Mouse (Mus musculus) Muller cell, postnatal 12 days (primary cell): ENCODE data around the gene Bcl2l10.

Experiments
- DNase-seq: peaks from one replicate; pipeline ENCODE4 v3.0.0-alpha.2; 2015; ENCODE audit errors: inconsistent ontology term

Gene Bcl2l10

GRCm38 (mm10) chr9:75347458-75347857 lies at the start of gene Bcl2l10:
TSS of gene Bcl2l10 (plus strand) at chr9:75347758.
- DNase-seq, result no peak

- DNase-seq, result no peak
These were observed 48.2 kb upstream of the Bcl2l10 start for GRCm38 (mm10) chr9:75299342-75299741.

GRCm38 (mm10) chr9:75303033-75303432 lies 44.5 kb upstream of the Bcl2l10 start:
- no peak for DNase-seq

GRCm38 (mm10) chr9:75303701-75304261 lies 43.8 kb upstream of the Bcl2l10 start:
- DNase-seq, result no peak

- no peak for DNase-seq
These were observed 43.3 kb upstream of the Bcl2l10 start for GRCm38 (mm10) chr9:75304286-75304685.

- no peak for DNase-seq
These were observed 41.2 kb upstream of the Bcl2l10 start, which contains the start of gene Gnb5 for GRCm38 (mm10) chr9:75306126-75306898. TSS of gene Gnb5 (plus strand) at chr9:75306288.

GRCm38 (mm10) chr9:75307015-75307414 lies 40.5 kb upstream of the Bcl2l10 start:
- no peak for DNase-seq

GRCm38 (mm10) chr9:75308621-75309020 lies 38.9 kb upstream of the Bcl2l10 start:
- DNase-seq, result no peak

GRCm38 (mm10) chr9:75312008-75312407 lies 35.5 kb upstream of the Bcl2l10 start:
- peak; percentile 42 for DNase-seq

GRCm38 (mm10) chr9:75313138-75313831 lies 34.3 kb upstream of the Bcl2l10 start:
- DNase-seq, result peak; percentile 60

GRCm38 (mm10) chr9:75313832-75314516 lies 33.6 kb upstream of the Bcl2l10 start:
- peak; percentile 92 for DNase-seq

- peak; percentile 55 for DNase-seq
These were observed 32.9 kb upstream of the Bcl2l10 start for GRCm38 (mm10) chr9:75314517-75315105.

- no peak for DNase-seq
These were observed 32.3 kb upstream of the Bcl2l10 start for GRCm38 (mm10) chr9:75315238-75315637.

GRCm38 (mm10) chr9:75316771-75317170 lies 30.8 kb upstream of the Bcl2l10 start:
- no peak for DNase-seq

- DNase-seq, result no peak
These were observed 29.4 kb upstream of the Bcl2l10 start for GRCm38 (mm10) chr9:75318196-75318595.

GRCm38 (mm10) chr9:75319365-75319764 lies 28.2 kb upstream of the Bcl2l10 start:
- no peak for DNase-seq

- no peak for DNase-seq
These were observed 25.3 kb upstream of the Bcl2l10 start for GRCm38 (mm10) chr9:75322099-75322885.

- DNase-seq, result no peak
These were observed 19.5 kb upstream of the Bcl2l10 start for GRCm38 (mm10) chr9:75328047-75328446.

GRCm38 (mm10) chr9:75330821-75331220 lies 16.7 kb upstream of the Bcl2l10 start:
- no peak for DNase-seq

GRCm38 (mm10) chr9:75334440-75334839 lies 13.1 kb upstream of the Bcl2l10 start:
- no peak for DNase-seq

GRCm38 (mm10) chr9:75338016-75338415 lies 9.5 kb upstream of the Bcl2l10 start:
- DNase-seq, result no peak
